Mouse (Mus musculus): ENCODE measurements at regions not wholly inside any gene's neighbourhood (a gene's known extent, or its start where the extent isn't known, plus 50 kb on each side); places are given as distances from the start of the nearest gene placed in this dataset.

DNA sequence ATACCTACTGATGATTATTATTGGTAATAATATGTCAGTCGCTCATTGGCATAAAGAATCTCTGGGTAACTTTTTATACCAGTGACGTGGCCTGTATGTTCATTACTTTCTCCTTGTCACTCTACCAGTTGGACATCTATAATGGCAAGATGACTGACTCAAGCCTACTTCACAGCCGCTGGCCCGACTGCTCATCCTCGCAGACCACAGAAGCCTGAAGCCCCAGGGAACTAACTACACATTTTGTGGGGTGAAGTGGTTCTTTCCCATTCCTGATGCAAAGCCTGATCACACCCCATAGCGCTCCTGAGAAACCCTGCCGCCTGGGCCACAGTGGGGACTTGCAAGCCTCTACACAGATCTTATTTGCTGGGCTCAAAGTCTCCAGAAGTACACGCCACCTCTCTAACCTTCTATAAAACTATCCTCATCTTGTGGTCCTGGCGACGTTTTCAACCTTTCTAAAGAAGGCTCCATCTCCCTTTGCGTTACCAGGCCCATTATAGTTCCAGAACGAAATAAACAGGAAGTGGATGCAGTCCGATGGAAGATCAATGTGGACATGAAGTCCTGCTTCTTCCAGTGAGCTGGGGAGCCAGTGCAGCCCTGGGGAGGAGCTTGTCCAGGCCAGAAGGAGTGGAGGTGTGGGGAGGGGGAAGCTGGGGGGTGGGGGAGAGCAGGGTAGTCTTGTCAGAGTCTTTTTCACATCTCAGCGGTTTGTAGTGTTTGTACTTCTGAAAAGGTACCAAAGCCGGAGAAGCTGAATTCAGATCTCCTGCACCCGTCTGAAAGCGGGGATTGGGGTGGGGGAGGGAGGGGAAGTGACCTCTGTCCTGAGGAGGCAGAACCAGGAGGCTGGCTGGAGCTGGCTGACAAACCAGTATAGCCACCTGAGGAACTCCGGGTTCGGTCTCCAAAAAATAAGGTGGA, 84.9 kb downstream of the Irs2 start:
- no peak for TF ChIP-seq POLR2A (IDR thresholded peaks at IDR 0.05; ENCODE audit: borderline replicate concordance, extremely low read depth, low read depth, low read length)
- TF ChIP-seq CTCF (IDR thresholded peaks at IDR 0.05; ENCODE audit: insufficient read depth, low read length): no peak
- no peak for DNase-seq
- Histone ChIP-seq H3K4me3 (replicated peaks; ENCODE audit: extremely low read depth, low read depth, low read length) (no peak overlapping the region), H3K4me1 (ENCODE audit: control insufficient read depth, insufficient read depth, low read length) (peaks cover 7% of the 10 kb centered on the region; the same call in 1 of the 2 replicates)
- 51% methylated on average over 19 of the region's 19 CpGs for WGBS

DNA sequence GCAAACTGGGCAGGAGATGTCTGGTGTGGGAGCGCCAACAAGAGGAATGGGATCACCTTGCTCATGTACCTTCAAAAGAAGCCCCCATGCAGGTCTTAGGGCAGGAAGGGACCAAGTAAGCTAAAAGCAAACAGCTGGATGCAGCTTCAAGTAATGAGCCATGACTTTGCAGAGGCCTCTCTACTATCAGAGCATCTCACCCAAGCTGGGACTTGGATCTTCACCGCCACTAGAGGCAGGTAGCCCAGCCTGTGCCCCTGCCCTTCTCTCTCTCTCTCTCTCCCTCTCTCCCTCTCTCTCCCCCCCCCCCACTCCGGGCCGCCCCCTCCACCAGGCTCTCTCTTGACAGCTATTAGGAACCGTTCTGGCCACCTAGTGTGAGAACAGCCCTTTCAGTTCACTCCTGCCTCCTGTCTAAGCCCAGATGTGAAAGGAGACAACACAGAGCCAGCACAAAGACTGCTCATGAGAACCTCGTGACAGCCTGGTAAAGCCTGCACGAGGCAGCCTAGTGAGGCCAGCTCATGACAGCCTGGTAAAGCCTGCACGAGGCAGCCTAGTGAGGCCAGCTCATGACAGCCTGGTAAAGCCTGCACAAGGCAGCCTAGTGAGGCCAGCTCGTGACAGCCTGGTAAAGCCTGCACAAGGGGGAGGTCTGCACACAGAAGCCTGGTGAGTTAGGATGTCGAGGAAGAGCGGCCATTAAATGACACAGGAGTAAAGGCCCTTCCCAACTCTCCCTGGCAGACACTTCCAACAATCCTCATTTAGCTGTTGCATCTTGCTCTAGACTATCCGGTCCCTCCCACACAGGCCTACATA, 85.8 kb downstream of the Irs2 start:
- H3K4me3 ChIP-seq (replicated peaks; ENCODE audit: extremely low read depth, low read depth, low read length): no peak overlapping the region
- 63% methylated on average over 12 of the region's 12 CpGs for WGBS
- H3K4me1 ChIP-seq (ENCODE audit: control insufficient read depth, insufficient read depth, low read length): peaks cover 2% of the 10 kb centered on the region; the same call in 1 of the 2 replicates
- TF ChIP-seq POLR2A (IDR thresholded peaks at IDR 0.05; ENCODE audit: borderline replicate concordance, extremely low read depth, low read depth, low read length) (no peak), CTCF (IDR thresholded peaks at IDR 0.05; ENCODE audit: insufficient read depth, low read length) (no peak)
- DNase-seq: no peak

DNA sequence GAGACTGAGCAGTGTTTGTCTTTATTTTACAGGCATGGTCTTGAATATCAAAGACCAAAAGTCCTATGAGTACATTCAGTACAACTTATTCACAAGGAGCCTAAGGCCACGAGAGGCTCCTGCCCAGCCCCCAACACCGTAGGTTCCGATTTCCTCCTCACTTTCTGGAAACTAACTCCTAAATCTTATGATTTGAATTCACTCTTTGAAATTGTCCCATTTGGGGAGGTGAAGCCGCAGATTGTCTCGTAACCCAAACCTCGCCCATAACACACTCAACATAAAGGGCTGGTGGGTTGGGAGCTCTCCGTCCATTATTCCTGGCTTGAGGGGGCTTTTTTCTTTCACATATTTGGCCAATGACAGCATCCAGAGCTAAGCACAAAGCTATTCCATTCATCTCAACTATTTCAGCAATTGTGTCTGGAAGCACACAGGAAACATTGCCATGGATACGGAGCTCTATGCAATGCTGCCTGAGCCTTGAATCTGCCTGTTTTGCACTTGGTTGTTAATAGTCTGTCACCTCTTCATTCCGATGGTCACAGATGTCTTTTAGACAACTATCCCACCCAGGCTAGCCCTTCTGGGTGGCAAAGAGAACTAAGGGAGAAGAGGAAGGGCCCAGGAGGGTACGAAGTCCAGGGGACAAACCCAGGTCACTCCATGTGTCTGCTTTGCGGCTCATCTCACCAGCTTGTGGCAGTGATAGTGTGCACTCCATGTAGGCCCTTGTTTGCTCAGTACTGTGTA, 86.6 kb downstream of the Irs2 start:
- Histone ChIP-seq H3K4me1 (ENCODE audit: control insufficient read depth, insufficient read depth, low read length) (peaks cover 2% of the 10 kb centered on the region; the same call in 1 of the 2 replicates), H3K4me3 (replicated peaks; ENCODE audit: extremely low read depth, low read depth, low read length) (no peak overlapping the region)
- TF ChIP-seq CTCF (IDR thresholded peaks at IDR 0.05; ENCODE audit: insufficient read depth, low read length) (no peak), POLR2A (IDR thresholded peaks at IDR 0.05; ENCODE audit: borderline replicate concordance, extremely low read depth, low read depth, low read length) (no peak)
- DNase-seq: no peak
- 58% methylated on average over 11 of the region's 11 CpGs for WGBS

DNA sequence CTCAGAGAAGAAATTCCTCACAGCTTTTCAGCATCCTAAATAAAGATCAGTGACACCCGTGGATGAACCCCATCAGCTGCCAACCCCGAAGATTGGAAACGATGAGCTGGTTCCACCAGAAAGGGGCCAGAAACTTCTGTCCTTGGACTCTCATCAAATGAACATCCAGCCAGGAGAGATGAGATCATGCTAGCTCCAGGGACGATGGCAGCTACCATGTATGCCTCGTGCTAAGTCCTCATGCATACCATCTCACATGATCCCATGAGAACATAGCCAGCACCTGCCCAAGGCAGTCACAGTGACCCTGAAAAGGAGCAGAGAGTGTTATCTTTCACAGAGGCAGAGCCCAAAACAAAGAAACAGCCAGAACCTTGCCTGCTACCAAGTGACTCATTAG, 88.6 kb downstream of the Irs2 start:
- peaks cover 2% of the 10 kb centered on the region; the same call in 1 of the 2 replicates for H3K4me1 ChIP-seq (ENCODE audit: control insufficient read depth, insufficient read depth, low read length)
- WGBS: 63% methylated on average over 5 of the region's 5 CpGs
- TF ChIP-seq POLR2A (IDR thresholded peaks at IDR 0.05; ENCODE audit: borderline replicate concordance, extremely low read depth, low read depth, low read length) (no peak), CTCF (IDR thresholded peaks at IDR 0.05; ENCODE audit: insufficient read depth, low read length) (no peak)
- DNase-seq: no peak
- H3K4me3 ChIP-seq (replicated peaks; ENCODE audit: extremely low read depth, low read depth, low read length): no peak overlapping the region

DNA sequence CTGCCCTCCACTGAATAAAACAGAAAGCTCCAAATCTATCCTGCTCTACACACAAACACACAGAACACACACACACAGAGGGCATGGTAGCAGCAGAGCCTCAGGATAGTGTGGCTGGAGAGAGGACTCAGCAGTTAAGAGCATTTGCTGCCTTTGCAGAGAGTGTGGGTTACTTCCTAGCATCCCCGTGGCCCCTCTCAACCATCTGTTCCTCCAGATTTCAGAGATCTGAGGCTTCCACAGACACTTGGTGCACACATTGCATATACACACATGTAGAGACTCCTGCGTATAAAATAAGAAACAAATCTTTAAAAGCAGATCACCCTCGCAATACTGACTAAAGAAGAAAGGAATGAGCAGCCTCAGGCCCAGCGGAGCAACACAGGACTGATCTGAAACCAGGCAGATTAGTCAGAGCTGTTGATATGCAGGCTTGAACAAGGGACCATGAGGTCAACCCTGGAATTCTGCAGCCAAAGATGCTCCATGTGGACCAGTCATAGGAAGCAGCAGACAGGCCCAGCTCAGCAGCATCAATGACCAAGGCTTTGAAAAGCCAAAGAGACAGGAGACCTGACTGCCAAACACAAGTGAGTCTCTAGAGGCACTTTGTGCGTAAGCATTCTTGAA, 89.7 kb downstream of the Irs2 start:
- no peak for TF ChIP-seq POLR2A (IDR thresholded peaks at IDR 0.05; ENCODE audit: borderline replicate concordance, extremely low read depth, low read depth, low read length)
- TF ChIP-seq CTCF (IDR thresholded peaks at IDR 0.05; ENCODE audit: insufficient read depth, low read length): no peak
- Histone ChIP-seq H3K4me1 (ENCODE audit: control insufficient read depth, insufficient read depth, low read length) (no peaks in the 10 kb centered on the region), H3K4me3 (replicated peaks; ENCODE audit: extremely low read depth, low read depth, low read length) (no peak overlapping the region)
- WGBS: 84% methylated on average over 5 of the region's 5 CpGs
- no peak for DNase-seq

DNA sequence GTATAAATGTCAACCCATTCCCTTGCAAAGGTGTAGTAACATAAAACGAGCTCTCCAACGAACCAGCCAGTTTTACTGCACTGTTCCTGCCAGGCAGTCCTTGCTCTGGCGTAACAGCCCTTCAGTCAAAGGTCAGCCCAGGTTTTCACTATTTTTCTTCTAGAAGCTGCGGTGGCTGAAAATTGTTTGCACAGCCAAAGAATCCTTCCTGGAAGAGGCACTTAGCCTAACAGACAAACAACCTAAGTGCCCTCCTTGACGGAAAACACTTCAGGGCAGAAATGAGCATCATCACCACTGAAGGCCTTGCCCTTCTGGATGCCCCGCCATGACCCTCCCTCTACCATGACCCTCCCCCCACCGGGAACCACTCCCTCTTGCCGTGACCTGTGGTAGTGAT, 93.6 kb downstream of the Irs2 start:
- Histone ChIP-seq H3K4me1 (ENCODE audit: control insufficient read depth, insufficient read depth, low read length) (peaks cover 7% of the 10 kb centered on the region), H3K4me3 (replicated peaks; ENCODE audit: extremely low read depth, low read depth, low read length) (no peak overlapping the region)
- 57% methylated on average over 8 of the region's 8 CpGs for WGBS
- TF ChIP-seq CTCF (IDR thresholded peaks at IDR 0.05; ENCODE audit: insufficient read depth, low read length) (no peak), POLR2A (IDR thresholded peaks at IDR 0.05; ENCODE audit: borderline replicate concordance, extremely low read depth, low read depth, low read length) (no peak)
- DNase-seq: peak; percentile 51

DNA sequence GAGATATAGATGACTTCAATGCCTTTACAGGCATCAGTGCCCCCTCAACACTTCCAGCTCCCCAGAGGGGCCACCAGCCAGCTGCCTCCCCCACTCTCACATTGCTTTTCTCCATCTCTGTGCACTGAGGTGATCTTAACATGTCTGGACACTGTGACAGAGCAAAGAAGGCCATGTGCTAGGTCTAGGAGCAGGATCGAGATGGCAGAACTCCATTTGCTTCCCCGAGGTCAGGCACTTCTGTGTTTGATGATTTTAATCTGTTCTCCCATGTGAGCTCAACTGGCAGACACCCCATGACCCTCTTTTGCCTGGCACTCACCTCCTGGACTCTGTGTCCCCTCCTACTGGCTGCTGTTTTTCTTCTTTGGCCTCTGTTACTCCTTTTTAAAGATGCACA, 95.8 kb downstream of the Irs2 start:
- Histone ChIP-seq H3K4me1 (ENCODE audit: control insufficient read depth, insufficient read depth, low read length) (peaks cover 7% of the 10 kb centered on the region), H3K4me3 (replicated peaks; ENCODE audit: extremely low read depth, low read depth, low read length) (no peak overlapping the region)
- WGBS: 54% methylated on average over 2 of the region's 2 CpGs
- DNase-seq: no peak
- TF ChIP-seq CTCF (IDR thresholded peaks at IDR 0.05; ENCODE audit: insufficient read depth, low read length): no peak
- no peak for TF ChIP-seq POLR2A (IDR thresholded peaks at IDR 0.05; ENCODE audit: borderline replicate concordance, extremely low read depth, low read depth, low read length)

DNA sequence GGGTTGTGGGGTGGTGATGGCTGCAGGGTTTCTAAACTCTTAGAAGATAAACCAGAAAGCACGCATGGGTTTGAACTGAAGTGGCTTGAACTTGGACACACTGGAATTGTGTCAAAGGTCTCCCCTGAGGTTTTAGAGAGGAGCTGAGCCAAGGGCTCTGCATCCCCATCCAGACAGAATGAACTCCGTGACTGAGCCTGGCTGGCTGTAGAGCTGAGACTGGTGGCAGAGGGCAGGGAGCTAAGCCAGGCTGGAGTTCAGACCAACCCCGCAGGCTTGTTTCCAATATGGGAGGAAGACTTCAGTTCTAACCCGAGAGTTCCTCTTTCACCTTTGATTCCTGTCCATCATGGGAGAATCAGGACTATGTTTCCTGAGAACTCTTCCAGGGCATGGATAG, 96.9 kb downstream of the Irs2 start:
- peaks cover 7% of the 10 kb centered on the region for H3K4me1 ChIP-seq (ENCODE audit: control insufficient read depth, insufficient read depth, low read length)
- WGBS: 65% methylated on average over 4 of the region's 4 CpGs
- no peak for DNase-seq
- TF ChIP-seq POLR2A (IDR thresholded peaks at IDR 0.05; ENCODE audit: borderline replicate concordance, extremely low read depth, low read depth, low read length) (no peak), CTCF (IDR thresholded peaks at IDR 0.05; ENCODE audit: insufficient read depth, low read length) (no peak)
- H3K4me3 ChIP-seq (replicated peaks; ENCODE audit: extremely low read depth, low read depth, low read length): no peak overlapping the region

Data from lung, adult 2 months (tissue).